Mouse (Mus musculus): ENCODE results near the gene Trio.

DNA sequence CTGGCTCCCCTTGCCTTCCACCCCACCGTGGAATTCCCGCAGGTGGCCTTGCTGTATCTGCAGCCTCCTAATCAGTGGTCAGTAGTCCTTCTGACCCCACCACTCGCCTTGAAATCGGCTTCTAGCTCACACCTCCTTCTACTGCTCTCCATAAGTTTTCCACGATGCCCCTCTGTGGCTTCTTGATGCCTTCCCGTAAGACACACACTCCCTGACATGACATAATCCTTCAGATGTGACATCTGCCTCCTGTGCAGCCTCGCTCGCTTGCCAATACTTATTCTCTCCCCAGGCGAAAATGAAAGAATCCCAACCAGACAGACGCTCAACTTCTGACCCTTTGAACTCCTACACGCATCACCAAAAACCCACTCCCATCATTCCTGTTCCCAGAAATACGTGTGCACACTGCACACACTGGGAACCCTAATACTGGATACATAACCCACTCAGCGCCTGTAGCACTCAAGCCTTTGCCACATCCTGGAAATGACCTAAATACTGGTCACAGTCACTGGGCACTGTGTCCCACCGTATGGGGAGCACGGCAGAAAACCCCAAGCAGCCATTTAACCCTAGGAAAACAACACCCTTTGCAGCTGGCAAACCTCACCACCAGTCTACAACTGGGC, 100.5 kb downstream of the Trio start:
- no peak for TF ChIP-seq CTCF (IDR thresholded peaks at IDR 0.05; ENCODE audit: low read depth)
- TF ChIP-seq EP300 (IDR thresholded peaks at IDR 0.05; ENCODE audit: low read depth), result no peak

Measured in liver, postnatal 0 days (tissue).